Mouse (Mus musculus) spleen, adult 2 months (tissue): ENCODE results near the gene Dlgap4. TPM values are rescaled to one million over a fixed set of nuclear protein-coding genes. Genes with fewer than 3 reads are reported as not detected.

ENCODE experiments used
- DNase-seq, 2 experiments: peaks; one replicate each; pipeline versions ENCODE4 v3.0.0 to v3.0.0-alpha.2; 2012 to 2021; ENCODE audit warnings: low spot score in 2 of 2, low read depth in 1 of 2
- H3K27ac ChIP-seq: fragments of 200-500 bp; 2 replicates; pipeline ENCODE4 v1.5.1; 2012; ENCODE audit warnings: low read length, inconsistent platforms; ENCODE audit not compliant: insufficient read depth
- H3K27me3 ChIP-seq: fragments of 200-500 bp; 2 replicates; pipeline ENCODE4 v1.6.1; 2012; ENCODE audit warnings: mild to moderate bottlenecking, moderate library complexity, low read length, inconsistent platforms; ENCODE audit not compliant: control insufficient read depth, insufficient read depth
- H3K36me3 ChIP-seq: fragments of 200-500 bp; 2 replicates; pipeline ENCODE4 v1.6.1; 2012; ENCODE audit warnings: mild to moderate bottlenecking, low read length, inconsistent platforms; ENCODE audit not compliant: control insufficient read depth, insufficient read depth
- H3K4me1 ChIP-seq: fragments of 200-500 bp; 2 replicates; pipeline ENCODE4 v1.6.1; 2011; ENCODE audit warnings: inconsistent platforms; ENCODE audit not compliant: control insufficient read depth, insufficient read depth, insufficient read length
- H3K4me3 ChIP-seq: fragments of 200-500 bp; 2 replicates; pipeline ENCODE4 v1.5.1; 2011; ENCODE audit warnings: mild to moderate bottlenecking, inconsistent platforms; ENCODE audit not compliant: insufficient read depth, insufficient read length; ENCODE audit errors: extremely low read depth
- CTCF ChIP-seq: fragments of 200-500 bp; IDR thresholded peaks from 2 replicates; pipeline ENCODE4 v1.5.1; 2011; ENCODE audit warnings: mild to moderate bottlenecking, inconsistent platforms; ENCODE audit not compliant: insufficient read depth, insufficient read length, insufficient replicate concordance; ENCODE audit errors: extremely low read depth
- POLR2A ChIP-seq: fragments of 200-500 bp; IDR thresholded peaks from 2 replicates; pipeline ENCODE4 v1.6.1; 2011; ENCODE audit warnings: low read depth, low read length, inconsistent platforms
- WGBS: fragments of 180-500 bp; shearing (Covaris S2); methylation state at CpG from one replicate; pipeline ENCODE4 v1.1.7; 2018; 5-methylcytosine and 5-hydroxymethylcytosine counted together
- polyA plus RNA-seq: library from polyadenylated mRNA; depleted of rRNA; stranded (reverse); fragments of >200 nt; gene quantifications from 2 replicates; pipeline ENCODE4 v1.2.3, GENCODE M21; 2012

The Dlgap4 gene
- polyA plus RNA-seq, 1 experiment = 61.8 TPM

DNA sequence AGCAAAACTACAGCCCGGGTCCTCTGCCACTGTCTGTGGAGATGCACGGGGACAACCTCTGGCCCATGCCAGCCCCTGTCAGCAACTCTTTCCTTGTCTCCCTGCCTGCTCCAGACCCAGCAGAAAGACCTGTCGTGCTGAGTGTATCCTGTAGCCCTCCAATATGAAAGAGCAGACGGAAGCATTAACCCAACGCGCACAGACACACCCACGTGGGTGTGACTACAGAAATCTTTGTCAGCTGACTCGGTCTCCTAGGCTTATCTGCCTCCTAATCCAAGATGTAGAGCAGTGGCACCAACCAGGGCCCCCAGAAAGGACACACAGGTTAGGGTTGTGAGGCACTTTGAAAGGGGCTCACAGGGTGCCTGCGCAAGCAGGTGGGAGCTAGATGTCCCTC is 9.8 kb upstream of the Dlgap4 start:
- H3K27me3 ChIP-seq = peaks cover 2% of the 10 kb centered on the region; the same call in 1 of the 2 replicates
- no peak for DNase-seq

DNA sequence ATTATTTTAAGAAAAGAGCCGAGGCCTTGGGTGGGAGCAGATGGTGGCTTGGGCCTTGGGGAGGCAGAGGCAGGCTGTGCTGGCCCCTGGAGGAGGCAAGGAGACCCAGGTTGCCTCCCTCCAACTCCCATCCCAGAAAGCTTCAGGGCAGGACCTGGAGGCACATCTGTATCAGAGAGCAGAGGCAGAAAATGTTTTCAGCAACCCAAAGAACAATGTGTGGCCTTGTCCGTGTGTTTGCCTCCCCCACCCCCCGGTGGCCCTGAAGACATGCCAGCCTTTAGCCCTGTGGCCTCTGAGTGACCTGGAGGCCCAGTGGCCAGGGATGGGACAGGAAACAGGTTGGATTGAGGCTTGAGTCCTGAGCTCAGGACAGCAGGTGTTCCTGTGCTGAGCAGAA is 8.4 kb upstream of the Dlgap4 start:
- Histone ChIP-seq H3K4me3 (no peak overlapping the region), H3K27me3 (peaks cover 2% of the 10 kb centered on the region; the same call in 1 of the 2 replicates), H3K4me1 (no peaks in the 10 kb centered on the region), H3K27ac (no peak overlapping the region), H3K36me3 (no peaks in the 10 kb centered on the region)
- WGBS = 58% methylated on average over 3 of the region's 3 CpGs
- TF ChIP-seq POLR2A (no peak), CTCF (no peak)
- no peak for DNase-seq

More for the DNA sequence above, 9.8 kb upstream of the Dlgap4 start:
- Histone ChIP-seq H3K4me1 (no peaks in the 10 kb centered on the region), H3K4me3 (no peak overlapping the region), H3K27ac (no peak overlapping the region), H3K36me3 (no peaks in the 10 kb centered on the region)
- WGBS = 87% methylated on average over 9 of the region's 9 CpGs
- no peak for TF ChIP-seq CTCF
- no peak for TF ChIP-seq POLR2A

DNA sequence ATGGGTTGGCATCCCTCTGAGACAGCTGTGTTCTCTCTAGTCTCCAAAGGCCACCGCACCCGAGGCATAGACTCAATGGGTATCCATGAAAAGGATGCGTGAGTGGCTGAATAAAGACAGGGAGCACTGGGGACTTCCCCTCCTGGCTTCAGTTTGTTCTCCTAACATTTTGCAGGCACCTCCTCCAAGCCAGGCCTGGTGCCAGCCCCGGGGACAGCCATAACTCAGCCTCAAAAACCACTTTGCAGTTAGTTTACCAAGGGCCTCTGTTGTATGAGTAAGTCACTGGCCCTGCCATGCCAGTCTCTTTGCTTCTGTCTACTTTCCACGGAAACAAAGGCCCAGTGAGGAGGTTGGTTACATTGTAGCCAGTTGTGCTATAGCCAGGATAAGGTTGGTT is 7.5 kb upstream of the Dlgap4 start:
- 72% methylated on average over 5 of the region's 5 CpGs for WGBS
- H3K4me1 ChIP-seq = no peaks in the 10 kb centered on the region

DNA sequence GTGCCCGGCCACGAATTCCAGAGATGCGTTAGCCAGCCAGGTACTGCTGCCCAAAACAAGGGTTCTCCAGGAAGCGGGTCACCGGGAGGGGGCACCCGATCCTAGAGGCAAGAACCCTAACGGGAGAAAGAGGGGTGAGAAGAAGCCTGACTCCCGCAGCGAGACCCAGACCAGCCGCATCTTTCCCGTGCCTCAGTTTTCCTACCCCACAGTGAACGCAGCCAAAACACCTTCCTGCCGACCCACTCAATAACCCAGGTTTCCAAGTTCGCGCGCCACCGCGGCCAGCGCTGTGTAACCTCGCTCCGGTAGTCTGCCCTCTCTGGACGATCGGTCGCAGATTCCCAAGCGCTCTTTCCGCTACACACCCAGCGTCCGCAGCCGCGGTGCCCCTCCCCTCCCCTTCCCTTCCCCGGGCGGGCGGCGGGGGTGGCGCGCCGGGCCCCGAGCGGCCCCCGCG is 394 bp upstream of the Dlgap4 start:
- TF ChIP-seq POLR2A (no peak), CTCF (no peak)
- H3K4me1 ChIP-seq = peaks cover 8% of the 10 kb centered on the region
- DNase-seq = no peak
- peaks cover 22% of the 10 kb centered on the region for H3K27me3 ChIP-seq
- 3% methylated on average over 30 of the region's 41 CpGs for WGBS
- H3K27ac ChIP-seq = no peak overlapping the region
- H3K4me3 ChIP-seq = peak overlapping the region; percentile 18; the same call in 1 of the 2 replicates
- H3K36me3 ChIP-seq = no peaks in the 10 kb centered on the region

More for the DNA sequence above, 7.5 kb upstream of the Dlgap4 start:
- no peak for DNase-seq
- H3K27me3 ChIP-seq = peaks cover 2% of the 10 kb centered on the region; the same call in 1 of the 2 replicates
- H3K4me3 ChIP-seq = no peak overlapping the region
- no peak overlapping the region for H3K27ac ChIP-seq
- no peak for TF ChIP-seq CTCF
- TF ChIP-seq POLR2A = no peak
- H3K36me3 ChIP-seq = no peaks in the 10 kb centered on the region

DNA sequence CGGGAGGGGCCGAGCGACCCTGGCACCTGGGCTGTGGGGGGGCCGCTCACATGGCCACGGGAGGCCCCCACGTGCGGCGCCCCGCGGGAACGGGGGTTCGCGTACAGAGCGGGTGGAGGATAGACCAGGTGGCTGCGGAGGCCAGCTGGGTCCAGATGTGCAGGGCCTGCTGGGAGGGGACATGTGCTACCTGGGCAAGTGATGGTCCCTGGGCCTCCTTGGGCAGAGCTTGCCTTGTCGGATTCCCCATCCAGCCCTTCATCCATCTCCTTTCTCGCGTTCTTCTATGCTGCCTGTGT is 702 bp downstream of the Dlgap4 start:
- TF ChIP-seq POLR2A (no peak), CTCF (no peak)
- DNase-seq = no peak
- H3K4me3 ChIP-seq = no peak overlapping the region
- peaks cover 22% of the 10 kb centered on the region for H3K27me3 ChIP-seq
- WGBS = 6% methylated on average over 18 of the region's 18 CpGs
- H3K36me3 ChIP-seq = no peaks in the 10 kb centered on the region
- H3K4me1 ChIP-seq = peaks cover 8% of the 10 kb centered on the region
- H3K27ac ChIP-seq = no peak overlapping the region

DNA sequence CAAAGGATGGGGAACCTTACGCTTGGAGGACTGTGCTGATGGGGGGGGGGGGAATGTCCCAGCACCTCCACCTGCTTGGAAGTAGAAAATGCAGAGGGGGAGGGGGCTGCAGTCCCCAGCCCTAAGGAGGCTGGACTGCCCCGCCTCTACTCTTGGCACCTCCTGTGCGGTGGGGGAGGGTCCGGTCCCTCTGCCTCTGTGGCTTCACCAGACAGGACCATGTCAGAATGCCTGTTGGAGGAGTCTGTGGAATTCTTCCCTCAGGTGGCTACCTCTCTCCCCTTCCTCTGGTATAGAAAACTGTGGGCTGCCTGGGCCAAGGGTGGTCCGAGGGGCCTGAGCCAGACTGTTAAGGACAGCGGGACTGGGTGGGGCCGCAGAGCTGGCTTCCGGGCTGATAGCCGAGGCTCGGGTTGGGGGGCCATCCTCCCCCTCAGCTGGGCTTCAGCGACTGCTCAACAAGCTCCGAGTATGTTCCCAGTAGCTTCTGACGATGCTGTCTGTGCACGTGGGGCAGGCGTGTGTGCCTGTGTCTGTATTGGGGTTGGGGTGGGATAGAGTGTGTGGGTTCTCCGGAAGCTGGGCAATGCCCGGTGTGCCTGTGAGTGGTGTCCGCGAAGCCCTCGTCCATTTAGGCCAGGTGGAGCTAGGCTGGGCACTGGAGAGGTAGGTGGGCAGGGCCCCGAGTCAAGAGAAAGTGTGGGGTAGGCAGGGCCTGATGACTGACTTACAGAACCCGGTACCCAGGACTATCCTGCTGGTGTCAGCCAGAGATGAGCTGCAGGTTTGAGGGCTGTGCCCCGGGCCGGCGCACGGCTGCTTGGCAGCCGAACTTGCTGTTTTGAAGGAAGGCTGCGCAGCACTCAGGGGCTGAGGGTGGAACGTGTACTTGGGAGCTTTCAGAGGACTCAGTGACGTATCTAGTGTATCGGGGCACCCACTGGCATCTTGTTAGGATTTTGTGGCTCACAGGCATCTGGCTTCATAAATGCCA is 1.5 kb downstream of the Dlgap4 start:
- H3K4me3 ChIP-seq = no peak overlapping the region
- H3K4me1 ChIP-seq = peaks cover 8% of the 10 kb centered on the region
- TF ChIP-seq POLR2A = no peak
- TF ChIP-seq CTCF = no peak
- no peak overlapping the region for H3K27ac ChIP-seq
- 13% methylated on average over 31 of the region's 31 CpGs for WGBS
- H3K36me3 ChIP-seq = no peaks in the 10 kb centered on the region
- no peak for DNase-seq
- peaks cover 22% of the 10 kb centered on the region for H3K27me3 ChIP-seq

DNA sequence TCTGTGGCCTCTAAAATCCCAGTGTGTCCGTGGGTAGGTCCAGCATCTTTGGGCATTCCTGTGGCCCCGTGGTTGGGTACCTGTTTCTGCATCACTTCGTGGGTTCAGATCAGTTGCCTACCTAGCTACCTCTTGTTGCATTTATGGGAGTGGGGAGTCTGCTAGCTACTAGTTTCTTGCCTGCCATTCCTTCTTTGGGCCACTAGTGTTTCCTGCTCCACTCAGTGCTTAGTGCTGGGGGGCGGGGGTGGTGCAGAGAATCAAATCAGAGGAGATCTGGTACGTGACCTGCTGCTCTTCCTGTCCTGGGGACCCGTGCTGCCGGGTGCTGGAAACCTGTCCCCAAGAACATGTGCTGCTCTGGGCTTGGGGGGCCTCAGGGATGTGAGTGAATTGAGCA is 3.0 kb downstream of the Dlgap4 start:
- H3K27me3 ChIP-seq = peaks cover 22% of the 10 kb centered on the region
- peaks cover 8% of the 10 kb centered on the region for H3K4me1 ChIP-seq
- DNase-seq = no peak
- 58% methylated on average over 7 of the region's 7 CpGs for WGBS
- H3K4me3 ChIP-seq = no peak overlapping the region
- TF ChIP-seq POLR2A (no peak), CTCF (no peak)
- no peaks in the 10 kb centered on the region for H3K36me3 ChIP-seq
- no peak overlapping the region for H3K27ac ChIP-seq
